Mouse (Mus musculus) 3T3-L1 (cell line): Measurements from ENCODE around the gene Fam160a1.

Experiments
- DNase-seq: peaks from one replicate; pipeline ENCODE4 v3.0.0-alpha.2; 2015; ENCODE audit warnings: low read depth, low spot score

Fam160a1 gene

GRCm38 (mm10) chr3:85817191-85817590 is at the start of gene Fam160a1:
Gene Fam160a1 (minus strand): TSS chr3:85817291.
- no peak for DNase-seq

- no peak for DNase-seq
Measured at GRCm38 (mm10) chr3:85863996-85864395, 46.9 kb upstream of the Fam160a1 start.

- DNase-seq = no peak
Measured at GRCm38 (mm10) chr3:85862886-85863285, 45.8 kb upstream of the Fam160a1 start.

GRCm38 (mm10) chr3:85860996-85861395 is 43.9 kb upstream of the Fam160a1 start:
- DNase-seq = no peak

GRCm38 (mm10) chr3:85859311-85859710 is 42.2 kb upstream of the Fam160a1 start:
- DNase-seq = no peak

GRCm38 (mm10) chr3:85858140-85859135 is 41.3 kb upstream of the Fam160a1 start:
- DNase-seq = no peak

GRCm38 (mm10) chr3:85857083-85857482 is 40.0 kb upstream of the Fam160a1 start:
- DNase-seq = no peak

GRCm38 (mm10) chr3:85855947-85856346 is 38.9 kb upstream of the Fam160a1 start:
- no peak for DNase-seq

GRCm38 (mm10) chr3:85855043-85855442 is 38.0 kb upstream of the Fam160a1 start:
- DNase-seq = no peak

- DNase-seq = no peak
Measured at GRCm38 (mm10) chr3:85854143-85854542, 37.1 kb upstream of the Fam160a1 start.

GRCm38 (mm10) chr3:85853715-85854114 is 36.6 kb upstream of the Fam160a1 start:
- no peak for DNase-seq

GRCm38 (mm10) chr3:85850079-85850478 is 33.0 kb upstream of the Fam160a1 start:
- no peak for DNase-seq

- peak; percentile 21 for DNase-seq
Measured at GRCm38 (mm10) chr3:85846316-85846715, 29.2 kb upstream of the Fam160a1 start.

GRCm38 (mm10) chr3:85845341-85845740 is 28.2 kb upstream of the Fam160a1 start:
- no peak for DNase-seq

- DNase-seq = no peak
Measured at GRCm38 (mm10) chr3:85842881-85843218, 25.8 kb upstream of the Fam160a1 start.

- no peak for DNase-seq
Measured at GRCm38 (mm10) chr3:85842177-85842880, 25.2 kb upstream of the Fam160a1 start.

GRCm38 (mm10) chr3:85841454-85842176 is 24.5 kb upstream of the Fam160a1 start:
- DNase-seq = no peak

- DNase-seq = no peak
Measured at GRCm38 (mm10) chr3:85833627-85834026, 16.5 kb upstream of the Fam160a1 start.

- DNase-seq = no peak
Measured at GRCm38 (mm10) chr3:85832490-85833155, 15.5 kb upstream of the Fam160a1 start.

- peak; percentile 34 for DNase-seq
Measured at GRCm38 (mm10) chr3:85831785-85832184, 14.7 kb upstream of the Fam160a1 start.

- DNase-seq = no peak
Measured at GRCm38 (mm10) chr3:85829047-85829446, 12.0 kb upstream of the Fam160a1 start.
